Mouse (Mus musculus) gastrocnemius, postnatal 4 days (tissue): ENCODE measurements at regions not wholly inside any gene's neighbourhood (a gene's known extent, or its start where the extent isn't known, plus 50 kb on each side); places are given as distances from the start of the nearest gene placed in this dataset.

ENCODE experiments used
- DNase-seq, 2 experiments: peaks; one replicate each; pipeline ENCODE4 v3.0.0; 2021 to 2022; ENCODE audit warnings: low spot score in 2 of 2, mixed read lengths in 2 of 2

DNA sequence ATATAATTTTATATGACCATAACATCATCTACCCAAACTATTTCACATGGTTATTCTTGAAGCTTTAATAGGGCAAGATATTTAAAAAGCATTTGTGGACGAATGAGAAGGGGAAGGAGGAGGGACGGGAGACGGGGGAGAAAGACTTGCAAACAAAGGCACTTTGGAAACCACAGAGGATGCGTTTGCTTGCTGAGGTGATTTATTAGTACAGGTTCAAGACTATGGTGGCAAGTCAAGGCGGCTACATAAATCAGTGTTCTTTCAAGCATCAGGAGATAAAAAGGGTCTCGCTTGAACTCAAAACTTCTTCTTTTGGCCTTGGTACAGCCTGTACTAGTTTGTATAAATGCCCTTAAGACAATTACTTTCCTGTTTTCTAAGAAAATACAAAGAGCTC lies 183.8 kb upstream of the Nr4a3 start:
- no peak for DNase-seq

DNA sequence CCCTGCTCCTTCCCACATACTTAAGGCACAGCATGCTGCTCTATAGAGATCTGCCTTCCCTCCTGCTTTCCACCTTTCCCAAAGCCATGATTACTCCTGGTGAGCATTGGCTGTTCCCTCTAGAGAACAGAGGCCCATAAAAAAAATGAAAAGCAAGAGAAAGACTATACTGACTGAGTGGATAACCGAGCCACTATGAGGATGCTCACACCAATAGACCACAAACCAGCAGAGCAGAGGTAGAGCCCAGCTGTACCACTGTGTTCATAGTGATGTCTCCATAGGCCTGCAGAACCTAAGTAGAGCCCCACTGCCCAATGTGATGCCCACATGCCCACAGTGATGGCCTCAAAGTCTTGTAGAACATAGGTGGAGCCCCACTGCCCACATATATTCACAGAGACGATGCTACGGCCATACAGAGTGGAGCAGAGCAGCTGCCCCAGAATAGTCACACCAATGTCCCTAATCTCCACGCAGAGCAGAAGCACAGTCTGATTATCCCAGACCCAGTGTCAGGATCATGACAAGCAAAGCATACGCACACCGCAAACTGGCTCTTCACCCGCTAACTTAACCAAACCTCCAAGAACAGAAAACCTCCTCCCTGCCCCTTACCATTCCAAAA lies 174.8 kb upstream of the Nr4a3 start:
- no peak for DNase-seq

DNA sequence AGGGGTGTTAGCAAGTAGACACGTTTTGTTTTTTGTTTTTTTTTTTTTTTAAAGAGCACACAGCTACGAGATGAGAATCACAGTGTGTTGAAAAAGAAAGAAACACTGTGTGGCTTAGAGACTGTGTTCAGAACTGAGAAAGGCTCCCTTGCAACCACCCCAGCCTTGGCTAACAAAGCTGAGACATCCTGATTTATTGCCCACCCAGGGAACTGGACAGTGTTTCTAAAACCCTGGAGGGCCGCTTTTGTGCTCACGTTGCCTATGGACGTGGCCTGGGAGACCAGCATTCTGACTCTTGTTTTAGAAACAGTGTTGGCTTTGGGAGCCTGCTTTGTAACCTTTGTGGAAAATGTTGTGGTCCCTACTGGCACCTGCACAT lies 174.3 kb upstream of the Nr4a3 start:
- DNase-seq, result no peak

DNA sequence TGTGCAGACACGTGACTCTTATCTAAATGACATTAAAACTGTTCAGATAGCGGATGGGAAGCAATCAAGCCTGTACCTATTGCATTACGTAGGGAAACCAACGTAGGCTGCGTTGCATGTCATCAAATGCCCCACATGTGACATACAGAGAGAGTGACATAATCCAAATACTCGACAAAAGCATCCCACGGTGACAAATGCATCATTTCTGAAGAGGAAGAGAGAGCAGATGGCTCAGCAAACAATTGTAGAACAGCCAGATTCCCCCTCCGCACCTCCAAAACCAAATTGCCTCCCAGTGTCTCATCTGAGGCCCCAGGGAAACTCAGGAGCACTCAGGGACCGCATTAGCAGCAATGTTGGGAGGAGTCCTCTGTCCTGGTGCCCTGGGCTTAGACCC lies 163.4 kb upstream of the Nr4a3 start:
- DNase-seq, result no peak

DNA sequence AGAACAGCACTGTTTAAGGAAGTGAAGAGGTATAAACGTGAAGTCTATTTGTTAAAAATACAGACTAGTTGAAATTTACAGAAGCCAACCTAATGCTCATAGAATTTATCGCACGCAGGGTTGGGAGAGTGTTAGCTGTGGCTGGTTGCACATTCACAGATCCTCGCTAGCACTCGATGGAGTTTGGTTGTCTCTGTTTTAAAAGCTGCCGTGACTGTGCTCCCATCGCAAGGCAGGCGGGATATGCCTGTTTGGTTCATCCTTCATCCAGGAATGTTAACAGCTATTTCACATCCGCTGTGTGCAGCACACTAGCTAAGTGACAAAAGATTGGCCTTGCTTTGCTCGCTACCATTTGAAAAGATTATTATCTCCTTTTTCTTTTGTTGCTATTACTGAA lies 162.9 kb upstream of the Nr4a3 start:
- no peak for DNase-seq

DNA sequence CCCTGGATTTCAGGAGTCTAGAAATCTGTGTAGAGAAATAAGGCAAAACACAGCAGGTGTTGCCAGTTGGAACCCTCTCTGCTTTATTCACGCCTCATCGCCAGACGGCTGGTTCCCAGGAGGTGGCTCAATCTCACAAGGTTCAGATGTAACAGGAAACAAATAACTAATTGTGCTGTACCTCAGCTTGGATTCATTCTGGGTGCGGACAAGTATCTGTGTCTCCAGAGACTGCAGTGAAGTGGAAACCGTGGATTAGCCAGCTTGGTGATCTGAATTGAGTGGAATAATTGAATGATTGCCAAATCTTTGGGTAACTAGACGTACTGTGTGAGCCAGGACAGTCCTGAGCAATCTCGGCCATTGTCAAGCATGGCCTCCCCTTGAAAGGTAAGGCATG lies 145.4 kb upstream of the Nr4a3 start:
- DNase-seq, result no peak

DNA sequence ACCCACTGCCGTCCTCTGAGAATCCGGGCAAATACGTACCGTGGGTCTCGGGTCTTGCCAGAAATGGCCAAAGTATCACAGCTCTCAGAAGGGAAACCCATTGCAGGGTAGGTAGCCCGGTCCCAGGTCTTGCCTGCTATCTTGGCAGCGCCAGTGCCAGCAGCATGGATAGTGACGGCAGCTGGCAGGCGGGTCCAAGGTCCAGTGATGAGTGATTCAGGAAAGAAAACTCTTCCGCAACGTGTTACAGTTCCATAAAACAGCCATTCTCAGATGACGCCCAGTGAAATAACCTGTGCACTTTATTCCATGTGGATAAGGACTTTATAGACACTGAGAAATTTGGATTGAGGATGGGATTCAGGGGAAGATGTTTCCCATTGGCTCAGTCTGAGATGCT lies 142.2 kb upstream of the Nr4a3 start:
- DNase-seq, result no peak

DNA sequence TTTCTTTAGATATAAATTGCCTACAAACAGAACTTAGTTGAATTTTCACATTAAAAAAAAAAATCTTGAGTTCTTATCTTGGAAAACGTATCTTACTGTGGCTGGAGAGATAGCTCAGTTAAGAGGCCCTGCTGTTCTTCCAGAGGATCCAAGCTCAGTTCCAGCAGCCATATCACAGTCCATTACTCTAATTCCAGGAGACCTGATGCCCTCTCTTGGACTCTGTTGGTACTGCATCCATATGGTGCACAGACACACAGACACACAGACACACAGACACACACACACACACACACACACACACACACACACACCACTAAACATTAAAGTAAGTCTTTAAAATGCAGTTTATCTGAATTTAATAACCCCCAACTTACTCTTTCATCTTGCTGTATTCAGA lies 132.7 kb upstream of the Nr4a3 start:
- DNase-seq, result no peak

DNA sequence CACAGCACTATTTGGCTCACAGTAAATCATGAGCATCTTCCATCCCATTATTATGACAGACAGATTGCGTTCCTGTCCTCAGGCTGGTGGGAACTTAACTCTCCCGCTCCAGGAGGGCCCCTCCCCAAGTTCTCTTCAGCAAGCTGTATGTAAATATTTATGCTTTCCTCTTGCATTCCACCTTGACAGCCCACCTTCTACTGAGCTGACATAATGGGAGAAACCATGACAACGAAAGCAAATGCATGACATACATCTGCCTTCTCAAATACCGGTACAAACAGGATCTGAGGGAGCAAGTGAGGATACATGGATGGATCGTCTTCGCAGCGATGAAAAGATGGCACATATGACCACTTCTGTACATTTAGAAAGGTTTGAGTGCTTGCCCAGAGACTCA lies 125.4 kb upstream of the Nr4a3 start:
- no peak for DNase-seq

DNA sequence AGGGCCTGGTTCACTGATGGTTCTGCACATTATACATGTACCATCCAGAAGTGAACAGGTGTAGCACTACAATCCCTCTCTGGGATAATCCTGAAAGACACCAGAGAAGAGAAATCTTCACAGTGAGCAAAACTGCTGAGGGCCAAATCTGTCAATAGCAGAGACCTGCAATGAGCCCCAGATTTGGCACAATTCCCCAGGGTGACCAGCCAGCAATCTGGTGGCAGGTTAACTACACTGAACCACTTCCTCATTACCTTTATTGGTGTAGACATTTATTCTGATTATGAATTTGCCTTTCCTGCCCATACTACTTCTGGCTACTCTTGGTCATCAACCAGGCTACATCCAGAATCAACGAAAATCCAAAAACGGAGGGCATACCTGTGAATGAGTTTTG lies 113.5 kb upstream of the Nr4a3 start:
- DNase-seq, result no peak

DNA sequence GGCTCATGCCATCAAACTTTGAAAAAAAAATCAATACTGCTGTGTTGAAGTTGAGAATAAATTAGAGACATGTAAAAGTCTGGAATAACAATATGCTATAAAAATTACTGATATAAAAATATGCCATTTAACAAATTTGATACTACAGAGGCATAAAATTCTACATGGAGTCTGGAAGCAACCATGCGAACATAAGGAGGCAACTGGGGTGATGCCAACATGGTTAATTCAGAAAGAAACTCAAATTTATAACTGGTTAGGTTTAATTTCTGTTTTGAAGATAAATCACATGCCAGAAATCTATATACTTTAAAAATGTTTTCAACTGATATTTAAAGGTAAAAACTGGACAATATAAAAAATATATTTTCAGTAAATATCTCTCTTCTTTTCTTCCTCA lies 111.4 kb upstream of the Nr4a3 start:
- no peak for DNase-seq

DNA sequence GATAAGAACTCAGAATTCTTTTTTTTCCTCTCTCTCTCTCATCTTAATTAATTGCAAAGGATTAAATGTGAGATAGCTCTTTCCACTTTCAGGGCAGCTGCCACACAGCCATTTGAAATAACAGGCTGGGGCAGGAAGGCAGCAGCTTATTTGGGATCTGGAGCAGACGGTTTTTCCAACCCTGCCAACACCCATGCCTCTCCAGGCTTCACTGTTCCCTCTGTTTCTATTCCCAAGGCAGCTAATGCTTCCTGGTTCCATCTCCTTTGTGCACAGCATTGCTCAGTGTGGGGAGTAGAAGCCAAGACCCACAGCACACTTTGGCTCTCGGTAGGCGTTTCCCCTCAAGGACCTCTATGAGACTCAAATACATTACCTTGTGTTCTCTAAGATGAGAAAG lies 109.4 kb upstream of the Nr4a3 start:
- DNase-seq, result no peak

DNA sequence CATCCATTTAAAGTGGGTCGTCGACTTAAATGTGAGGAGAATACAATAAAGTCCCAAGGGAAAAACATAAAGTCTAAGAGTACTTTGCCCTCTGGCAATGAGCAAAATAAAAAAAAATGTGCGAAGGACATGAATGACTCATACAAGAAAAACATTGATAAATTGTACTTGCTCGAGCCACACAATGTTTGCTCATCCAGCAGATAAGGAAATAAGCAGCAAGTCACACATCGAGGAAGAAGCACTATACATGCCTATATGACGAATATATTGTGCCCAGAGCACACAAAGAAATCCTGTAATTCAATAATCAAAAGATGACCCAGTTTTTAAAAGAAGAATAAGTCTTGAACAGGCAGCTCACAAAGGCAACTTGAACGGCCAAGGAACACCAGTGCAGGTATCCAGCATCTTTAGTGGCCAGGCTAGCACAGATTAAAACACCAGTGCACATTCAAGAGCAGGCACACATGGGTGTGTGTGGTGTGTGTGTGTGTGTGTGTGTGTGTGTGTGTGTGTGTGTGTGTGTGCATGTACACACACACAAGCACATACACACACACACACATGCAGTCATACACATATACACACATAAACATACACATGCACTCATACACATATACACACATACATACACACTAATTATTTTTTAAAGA lies 108.4 kb upstream of the Nr4a3 start:
- no peak for DNase-seq

DNA sequence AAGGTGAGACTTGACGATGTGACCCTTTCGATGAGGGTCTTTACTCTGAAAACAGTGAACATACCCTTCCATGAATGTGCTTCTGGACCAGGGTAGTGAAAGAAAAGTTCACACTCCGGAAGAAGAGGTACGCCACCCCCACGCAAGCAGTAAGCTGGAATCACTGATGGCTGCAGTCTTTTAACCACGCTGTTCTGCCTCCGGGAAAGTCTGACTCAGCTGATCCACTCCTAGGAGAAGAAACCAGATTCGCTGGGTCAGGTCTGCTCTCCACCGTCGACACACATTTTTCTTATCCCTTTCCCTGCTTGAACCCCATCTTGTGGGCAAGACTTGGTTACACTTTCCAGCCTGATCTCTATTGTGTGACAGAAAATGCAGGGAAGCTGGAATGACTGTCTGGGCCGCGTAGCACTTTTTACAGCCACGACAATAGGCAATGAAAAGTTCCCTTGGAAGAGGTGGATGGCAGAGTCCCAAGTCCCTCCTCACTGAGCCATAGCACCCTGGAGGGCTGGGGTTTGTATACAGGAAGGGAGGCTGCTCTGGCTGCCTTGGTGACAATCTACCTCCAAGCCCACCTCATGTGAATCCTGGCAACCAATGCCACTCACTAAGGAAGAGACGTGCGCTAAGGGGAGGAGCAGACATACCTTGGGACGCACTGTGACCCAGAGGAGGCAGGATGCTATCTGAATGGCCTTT lies 96.9 kb upstream of the Nr4a3 start:
- peak in 1 of 2 experiments; percentile 29 for DNase-seq

DNA sequence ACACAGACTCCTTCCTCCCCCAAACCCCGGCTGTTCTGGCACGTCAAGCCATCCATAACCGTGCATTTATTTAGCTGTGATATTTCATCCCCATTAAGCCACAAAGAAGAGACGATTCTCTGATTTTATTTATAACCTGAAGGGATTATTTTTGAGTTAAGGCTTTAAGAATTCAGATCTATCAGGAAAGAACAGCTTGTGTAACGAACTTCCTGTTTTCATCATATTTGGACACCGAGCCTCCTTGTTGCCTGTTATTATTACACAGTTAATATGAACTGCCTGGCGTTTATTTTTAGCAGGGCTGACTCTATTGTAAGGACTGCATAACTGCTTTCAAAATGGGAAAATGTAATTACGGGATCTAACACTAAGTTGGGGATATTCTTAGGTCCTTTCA lies 96.2 kb upstream of the Nr4a3 start:
- DNase-seq, result no peak

DNA sequence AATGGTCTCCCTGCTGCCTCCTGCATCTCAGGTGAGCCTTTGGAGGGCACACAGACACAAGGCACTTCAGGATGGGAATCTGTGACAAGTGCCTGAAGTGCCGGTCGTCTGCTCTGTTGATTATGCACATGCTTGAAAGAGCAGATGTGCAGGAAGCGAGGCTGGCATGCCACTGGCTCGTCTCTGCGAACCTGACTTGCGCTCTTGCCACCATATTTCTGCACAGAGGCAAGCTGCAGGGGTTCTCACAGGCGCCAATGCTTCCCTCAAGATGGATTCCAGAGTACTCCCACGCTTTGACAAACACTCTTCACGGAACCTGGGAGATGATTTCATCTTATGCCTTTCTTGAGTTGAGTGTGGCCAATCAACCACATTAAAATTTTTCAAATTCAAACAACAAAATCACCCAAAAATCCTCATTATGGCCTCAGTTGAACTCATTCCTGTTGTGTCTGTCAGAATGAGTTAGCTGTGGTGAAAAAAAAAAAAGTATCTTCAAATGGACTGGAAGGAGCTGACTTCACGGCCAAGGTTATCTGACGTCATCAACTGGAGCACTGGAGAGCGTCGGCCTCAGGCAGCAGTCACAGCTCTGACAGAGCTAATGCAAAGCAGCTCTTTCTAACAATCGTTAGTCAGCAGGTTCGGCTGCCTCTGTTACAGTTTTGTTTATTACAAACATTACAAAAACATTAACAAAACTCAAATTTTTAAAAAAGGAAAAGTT lies 90.2 kb upstream of the Nr4a3 start:
- no peak for DNase-seq

DNA sequence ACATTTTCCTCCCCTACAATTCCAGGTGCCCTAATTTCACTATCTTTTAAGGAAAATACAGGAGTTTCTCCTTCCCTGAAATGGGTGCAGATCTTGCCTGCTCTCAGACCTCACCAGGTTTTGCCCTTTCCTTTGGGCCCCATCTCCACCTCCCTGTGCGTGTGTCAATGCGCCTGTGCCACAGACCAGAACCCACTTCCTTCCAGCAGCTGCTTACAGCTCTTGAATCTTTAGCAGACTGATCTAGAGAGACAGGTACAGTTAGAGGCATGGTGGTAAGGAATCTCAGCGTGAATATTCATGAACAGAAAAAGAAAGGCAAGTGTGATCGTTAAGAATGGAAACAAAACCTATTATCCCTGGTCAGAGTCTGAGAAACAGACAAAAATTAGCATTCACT lies 80.3 kb upstream of the Nr4a3 start:
- no peak for DNase-seq

DNA sequence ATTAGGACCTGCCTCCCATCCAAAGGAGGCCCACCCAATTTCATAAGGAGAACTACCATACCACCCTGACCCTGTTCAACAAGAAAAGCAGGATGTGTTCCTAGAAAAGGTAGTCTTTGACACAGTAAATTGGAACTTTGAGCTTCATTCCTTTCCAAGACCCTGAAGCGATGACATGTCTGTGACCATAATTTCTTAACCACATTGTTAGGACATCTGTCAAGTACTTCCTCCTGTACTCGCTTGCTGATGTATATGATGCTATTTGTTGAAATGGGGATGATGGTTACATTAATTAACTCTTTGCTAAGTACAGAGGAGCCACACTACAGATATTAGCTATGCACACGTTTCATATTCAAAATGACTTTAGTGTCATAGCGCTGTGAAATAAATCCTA lies 73.1 kb upstream of the Nr4a3 start:
- no peak for DNase-seq

DNA sequence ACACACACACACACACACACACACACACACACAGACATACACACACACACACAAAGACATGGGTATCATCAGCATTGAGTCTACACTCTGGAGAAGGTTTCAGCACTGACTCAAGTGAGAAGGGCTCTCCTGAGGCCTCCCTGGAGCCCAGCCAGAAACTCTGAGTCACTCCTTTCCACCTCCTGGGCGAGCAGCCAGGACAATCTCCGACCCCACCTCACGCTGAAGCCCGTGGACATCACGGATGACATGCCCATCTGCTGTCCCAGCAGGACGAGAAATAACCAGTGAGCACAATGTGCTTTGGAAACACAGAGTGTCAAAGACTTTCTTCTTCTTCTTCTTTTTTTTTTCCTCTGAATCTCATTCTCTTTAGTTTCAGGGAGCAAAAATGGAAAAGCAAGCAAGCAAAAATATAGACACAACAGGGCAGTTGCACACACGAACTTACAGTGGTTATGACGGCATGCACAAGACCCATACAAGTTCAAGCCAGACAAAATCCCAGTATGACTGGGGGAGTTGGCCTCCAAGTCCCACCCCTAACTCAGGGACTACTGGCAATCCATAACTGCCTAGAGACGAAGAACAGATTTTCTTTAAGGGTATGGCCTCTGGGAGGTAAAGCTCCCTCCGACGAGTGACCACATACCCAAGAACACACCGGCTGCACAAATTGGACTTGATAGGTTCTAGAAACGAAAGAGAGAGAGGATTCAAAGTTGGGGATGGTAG lies 65.2 kb upstream of the Nr4a3 start:
- peak; percentile 32 to 57 for DNase-seq
